Mouse (Mus musculus): ENCODE results near the gene Kif1b. TPM values are rescaled to one million over a fixed set of nuclear protein-coding genes. Genes with fewer than 3 reads are reported as not detected.

Gene Kif1b
- total RNA-seq (2021) (100 to 1,000 TPM; 154 to 186 TPM), polyA plus RNA-seq (2012; rRNA removed) (41.6 and 79.2 TPM in 2 replicates)
- long read RNA-seq, full-length matches to known transcripts, result 6 of 81 reads
- long read RNA-seq, partial matches to known transcripts, result 7 of 81 reads
- long read RNA-seq, other reads (novel, unspliced or antisense), result 68 of 81 reads

DNA sequence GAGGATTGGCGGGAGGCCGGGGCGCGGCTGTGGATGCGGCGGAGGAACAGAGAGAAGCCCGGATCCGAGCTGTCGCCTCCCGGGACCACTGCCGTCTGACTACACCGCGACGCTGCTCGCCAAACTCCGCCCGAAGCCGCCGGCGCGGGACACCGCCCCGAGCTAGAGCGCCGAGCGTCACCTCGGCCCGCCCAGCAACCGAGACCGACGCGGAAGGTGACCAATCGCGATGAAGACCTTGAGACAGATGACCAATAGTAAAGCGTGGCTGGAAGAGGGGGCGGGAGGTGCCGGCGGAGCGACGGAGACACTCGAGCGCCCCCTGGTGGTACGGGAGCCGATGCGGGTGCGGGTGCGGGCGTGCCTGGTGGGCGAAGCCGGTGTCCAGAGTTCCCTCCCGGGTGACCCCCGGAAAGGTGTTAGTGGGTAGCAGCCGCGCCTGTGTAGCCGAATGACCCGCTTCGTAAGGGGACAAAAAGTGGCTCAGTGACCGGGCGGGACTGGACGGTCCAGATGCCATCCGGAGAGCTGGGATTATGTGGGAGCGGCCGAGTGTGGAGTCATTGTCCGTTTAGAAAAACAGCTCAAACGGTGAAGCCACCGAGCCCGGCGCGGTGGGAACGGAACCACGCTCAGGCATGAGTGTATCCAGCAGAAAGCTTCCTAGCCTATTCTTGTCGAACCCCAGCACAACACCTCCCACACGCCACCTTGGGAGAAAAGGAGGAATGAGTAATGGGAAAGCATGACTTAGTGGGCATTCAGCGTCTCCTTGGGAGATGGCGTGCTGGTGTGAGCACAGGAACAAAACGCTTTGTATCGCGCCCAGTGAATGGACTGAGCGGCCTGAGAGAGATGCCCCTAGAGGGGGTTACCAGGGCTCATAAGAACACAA, at the start of gene Kif1b:
Gene Kif1b, minus strand, starts transcription at position 98 of the 895 bp plus-strand sequence.
- no peaks in the 10 kb centered on the region for H3K79me2 ChIP-seq (replicated peaks; ENCODE audit: control insufficient read depth, insufficient read depth, low read length)
- H3K27ac ChIP-seq, result peak within 1 kb of the TSS; percentile 95
- peak; percentile 98 to 100 for DNase-seq
- H3K4me3 ChIP-seq, result peak within 1 kb of the TSS; percentile 81
- under 1% methylated on average over 79 of the region's 79 CpGs for WGBS
- peak within 1 kb of the TSS; percentile 93 for H3K9ac ChIP-seq (ENCODE audit: low read depth, low read length)
- intact Hi-C loops (cut with DNase I), result loop anchor here (2.0 to 10.0 kb wide), 3 partner anchors 29 to 76 kb away; no protein-coding TSS in a partner anchor
- H3K27me3 ChIP-seq (ENCODE audit: control insufficient read depth, insufficient read depth, low read length), result no peaks in the 10 kb centered on the region
- H3K36me3 ChIP-seq (ENCODE audit: control insufficient read depth, insufficient read depth, low read length), result peaks cover 8% of the 10 kb centered on the region
- H3K4me1 ChIP-seq (ENCODE audit: control insufficient read depth, insufficient read depth, low read length), result peaks cover 9% of the 10 kb centered on the region
- TF ChIP-seq POLR2A (IDR thresholded peaks at IDR 0.05; ENCODE audit: insufficient read depth, low read depth, low read length), result peak; percentile 92
- peak; percentile 99 for TF ChIP-seq CTCF (IDR thresholded peaks at IDR 0.05)
- no peak for TF ChIP-seq EP300 (IDR thresholded peaks at IDR 0.05; ENCODE audit: insufficient read depth, low read depth, low read length)

DNA sequence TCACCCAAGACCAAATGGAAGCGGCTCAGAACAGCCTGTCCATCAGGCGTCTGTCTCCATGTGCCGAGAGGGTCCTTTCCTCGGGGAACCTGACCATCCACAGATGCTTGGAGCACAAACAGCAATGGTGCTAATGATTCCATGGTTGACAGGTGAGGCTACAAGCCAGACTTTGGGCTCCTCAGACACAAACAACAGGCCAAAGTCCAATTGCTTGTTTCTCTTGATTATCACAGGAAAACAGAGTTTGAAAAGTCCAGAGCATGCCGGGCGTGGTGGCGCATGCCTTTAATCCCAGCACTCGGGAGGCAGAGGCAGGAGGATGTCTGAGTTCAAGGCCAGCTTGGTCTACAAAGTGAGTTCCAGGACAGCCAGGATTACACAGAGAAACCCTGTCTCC, 47.2 kb upstream of the Kif1b start:
- 94% methylated on average over 8 of the region's 8 CpGs for WGBS
- Histone ChIP-seq H3K4me1 (ENCODE audit: control insufficient read depth, insufficient read depth, low read length) (no peaks in the 10 kb centered on the region), H3K27ac (no peak overlapping the region), H3K36me3 (ENCODE audit: control insufficient read depth, insufficient read depth, low read length) (peaks cover 2% of the 10 kb centered on the region; the same call in 1 of the 2 replicates), H3K27me3 (ENCODE audit: control insufficient read depth, insufficient read depth, low read length) (no peaks in the 10 kb centered on the region), H3K4me3 (no peak overlapping the region), H3K79me2 (replicated peaks; ENCODE audit: control insufficient read depth, insufficient read depth, low read length) (no peaks in the 10 kb centered on the region), H3K9ac (ENCODE audit: low read depth, low read length) (no peak overlapping the region)
- TF ChIP-seq EP300 (IDR thresholded peaks at IDR 0.05; ENCODE audit: insufficient read depth, low read depth, low read length), result no peak
- TF ChIP-seq CTCF (IDR thresholded peaks at IDR 0.05), result no peak
- no peak for TF ChIP-seq POLR2A (IDR thresholded peaks at IDR 0.05; ENCODE audit: insufficient read depth, low read depth, low read length)
- no peak for DNase-seq
- intact Hi-C loops (cut with DNase I), result no loop called here

DNA sequence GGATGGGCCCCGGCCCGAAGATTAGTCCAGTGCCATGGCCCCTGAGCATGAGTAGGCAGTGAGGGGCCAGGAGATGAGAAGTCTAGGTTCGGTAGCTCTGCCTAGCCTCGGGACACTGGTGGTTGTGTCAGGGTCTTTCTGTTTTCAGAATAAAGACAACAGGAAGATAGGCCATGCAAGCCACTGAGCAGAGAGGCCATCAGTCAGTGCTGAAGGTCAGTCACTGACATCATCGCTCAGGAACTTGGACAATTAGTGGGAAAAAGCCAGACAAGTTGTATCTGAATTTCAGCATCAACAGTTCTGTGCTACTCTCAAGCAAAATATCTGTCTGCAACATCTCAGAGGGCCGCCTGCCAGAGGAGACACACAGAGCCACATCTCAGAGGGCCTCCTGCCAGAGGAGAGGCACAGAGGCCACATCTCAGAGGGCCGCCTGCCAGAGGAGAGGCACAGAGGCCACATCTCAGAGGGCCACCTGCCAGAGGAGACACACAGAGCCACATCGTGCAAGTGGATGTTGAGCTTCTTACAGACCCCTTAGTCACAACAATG, 44.2 kb upstream of the Kif1b start:
- H3K27ac ChIP-seq, result no peak overlapping the region
- DNase-seq, result no peak
- H3K79me2 ChIP-seq (replicated peaks; ENCODE audit: control insufficient read depth, insufficient read depth, low read length), result no peaks in the 10 kb centered on the region
- TF ChIP-seq POLR2A (IDR thresholded peaks at IDR 0.05; ENCODE audit: insufficient read depth, low read depth, low read length), result no peak
- TF ChIP-seq EP300 (IDR thresholded peaks at IDR 0.05; ENCODE audit: insufficient read depth, low read depth, low read length), result no peak
- no peak for TF ChIP-seq CTCF (IDR thresholded peaks at IDR 0.05)
- no peaks in the 10 kb centered on the region for H3K27me3 ChIP-seq (ENCODE audit: control insufficient read depth, insufficient read depth, low read length)
- H3K36me3 ChIP-seq (ENCODE audit: control insufficient read depth, insufficient read depth, low read length), result peaks cover 2% of the 10 kb centered on the region; the same call in 1 of the 2 replicates
- H3K4me1 ChIP-seq (ENCODE audit: control insufficient read depth, insufficient read depth, low read length), result no peaks in the 10 kb centered on the region
- H3K4me3 ChIP-seq, result no peak overlapping the region
- 61% methylated on average over 8 of the region's 8 CpGs for WGBS
- H3K9ac ChIP-seq (ENCODE audit: low read depth, low read length), result no peak overlapping the region
- intact Hi-C loops (cut with DNase I), result no loop called here

DNA sequence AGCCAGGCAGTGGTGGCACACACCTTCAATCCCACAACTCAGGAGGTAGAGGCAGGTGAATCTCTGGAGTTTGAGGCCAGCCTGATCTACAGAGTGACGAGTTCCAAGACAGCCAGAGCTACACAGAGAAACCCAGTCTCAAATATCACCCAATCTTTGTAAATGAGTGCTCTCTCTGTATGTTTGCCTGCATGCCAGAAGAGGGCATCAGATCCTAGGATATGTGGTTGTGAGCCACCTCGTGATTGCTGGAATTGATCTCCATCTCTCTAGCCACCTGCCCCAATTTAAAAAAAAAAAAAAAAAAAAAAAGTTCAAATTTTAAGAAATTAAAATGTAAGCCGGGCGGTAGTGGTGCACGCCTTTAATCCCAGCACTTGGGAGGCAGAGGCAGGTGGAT, 41.5 kb upstream of the Kif1b start:
- no peak overlapping the region for H3K27ac ChIP-seq
- intact Hi-C loops (cut with DNase I), result loop anchor here (5.0 kb wide), 1 partner anchor 138 kb away; the partner anchor contains the start of genes Lzic and Nmnat1
- H3K79me2 ChIP-seq (replicated peaks; ENCODE audit: control insufficient read depth, insufficient read depth, low read length), result no peaks in the 10 kb centered on the region
- no peak for DNase-seq
- 76% methylated on average over 5 of the region's 5 CpGs for WGBS
- no peak overlapping the region for H3K4me3 ChIP-seq
- TF ChIP-seq CTCF (IDR thresholded peaks at IDR 0.05) (peak; percentile 57), EP300 (IDR thresholded peaks at IDR 0.05; ENCODE audit: insufficient read depth, low read depth, low read length) (no peak), POLR2A (IDR thresholded peaks at IDR 0.05; ENCODE audit: insufficient read depth, low read depth, low read length) (no peak)
- H3K36me3 ChIP-seq (ENCODE audit: control insufficient read depth, insufficient read depth, low read length), result peaks cover 4% of the 10 kb centered on the region; the same call in 1 of the 2 replicates
- H3K9ac ChIP-seq (ENCODE audit: low read depth, low read length), result no peak overlapping the region
- H3K27me3 ChIP-seq (ENCODE audit: control insufficient read depth, insufficient read depth, low read length), result no peaks in the 10 kb centered on the region
- H3K4me1 ChIP-seq (ENCODE audit: control insufficient read depth, insufficient read depth, low read length), result peaks cover 4% of the 10 kb centered on the region; the same call in 1 of the 2 replicates

DNA sequence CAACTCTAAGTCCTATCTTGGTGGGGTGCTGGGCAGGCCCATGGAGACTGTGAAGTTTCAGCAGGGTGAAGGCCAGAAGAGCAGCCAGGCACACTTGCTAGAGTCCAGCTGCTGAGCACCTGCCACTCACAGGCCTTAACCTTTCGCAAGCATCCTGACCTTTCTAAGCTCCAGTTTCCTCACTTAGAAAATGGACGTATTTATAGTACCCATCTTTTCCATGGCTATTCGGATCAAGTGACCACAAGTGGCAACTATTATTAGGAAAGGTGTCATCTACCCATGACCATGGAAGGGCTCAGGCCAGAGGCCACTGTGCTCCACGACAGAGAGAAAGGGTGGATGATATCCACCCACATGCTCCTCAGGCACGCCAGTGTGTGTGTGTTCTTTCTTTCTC, 38.4 kb upstream of the Kif1b start:
- DNase-seq, result peak in 1 of 2 experiments; percentile 69
- Histone ChIP-seq H3K9ac (ENCODE audit: low read depth, low read length) (no peak overlapping the region), H3K79me2 (replicated peaks; ENCODE audit: control insufficient read depth, insufficient read depth, low read length) (no peaks in the 10 kb centered on the region), H3K27me3 (ENCODE audit: control insufficient read depth, insufficient read depth, low read length) (no peaks in the 10 kb centered on the region), H3K4me1 (ENCODE audit: control insufficient read depth, insufficient read depth, low read length) (peaks cover 4% of the 10 kb centered on the region; the same call in 1 of the 2 replicates), H3K36me3 (ENCODE audit: control insufficient read depth, insufficient read depth, low read length) (peaks cover 5% of the 10 kb centered on the region; the same call in 1 of the 2 replicates), H3K27ac (peak overlapping the region; percentile 86), H3K4me3 (no peak overlapping the region)
- intact Hi-C loops (cut with DNase I), result loop anchor here (5.0 kb wide), 1 partner anchor 141 kb away; the partner anchor contains the start of genes Lzic and Nmnat1
- no peak for TF ChIP-seq CTCF (IDR thresholded peaks at IDR 0.05)
- peak; percentile 82 for TF ChIP-seq EP300 (IDR thresholded peaks at IDR 0.05; ENCODE audit: insufficient read depth, low read depth, low read length)
- TF ChIP-seq POLR2A (IDR thresholded peaks at IDR 0.05; ENCODE audit: insufficient read depth, low read depth, low read length), result 0 out of 2 replicates have a peak, but pooled peaks have one; percentile 16
- WGBS, result 57% methylated on average over 5 of the region's 5 CpGs
